Mouse (Mus musculus): Measurements from ENCODE around the gene Ubtf. TPM values are rescaled to one million over a fixed set of nuclear protein-coding genes. Genes with fewer than 3 reads are reported as not detected.

Gene Ubtf
- polyA plus RNA-seq, 1 experiment, result 80.5 TPM

GRCm38 (mm10) chr11:102329518-102329917, 10.0 kb upstream of the Ubtf start:
- DNase-seq (ENCODE audit: low read depth), result no peak
- no peak for TF ChIP-seq CTCF (IDR thresholded peaks at IDR 0.05; ENCODE audit: borderline replicate concordance, extremely low read depth, insufficient read depth, insufficient read length)

GRCm38 (mm10) chr11:102327839-102328238, 8.3 kb upstream of the Ubtf start:
- no peak for DNase-seq (ENCODE audit: low read depth)

GRCm38 (mm10) chr11:102327250-102327649, 7.7 kb upstream of the Ubtf start:
- DNase-seq (ENCODE audit: low read depth), result no peak
- TF ChIP-seq POLR2A (IDR thresholded peaks at IDR 0.05; ENCODE audit: borderline replicate concordance, extremely low read depth, insufficient read depth, insufficient read length, poor library complexity, severe bottlenecking) (no peak), CTCF (IDR thresholded peaks at IDR 0.05; ENCODE audit: borderline replicate concordance, extremely low read depth, insufficient read depth, insufficient read length) (no peak)

More at GRCm38 (mm10) chr11:102327839-102328238, 8.3 kb upstream of the Ubtf start:
- no peak for TF ChIP-seq CTCF (IDR thresholded peaks at IDR 0.05; ENCODE audit: borderline replicate concordance, extremely low read depth, insufficient read depth, insufficient read length)
- TF ChIP-seq POLR2A (IDR thresholded peaks at IDR 0.05; ENCODE audit: borderline replicate concordance, extremely low read depth, insufficient read depth, insufficient read length, poor library complexity, severe bottlenecking), result no peak

GRCm38 (mm10) chr11:102323516-102323915, 4.0 kb upstream of the Ubtf start:
- DNase-seq (ENCODE audit: low read depth), result no peak

GRCm38 (mm10) chr11:102321931-102322330, 2.4 kb upstream of the Ubtf start:
- TF ChIP-seq POLR2A (IDR thresholded peaks at IDR 0.05; ENCODE audit: borderline replicate concordance, extremely low read depth, insufficient read depth, insufficient read length, poor library complexity, severe bottlenecking), result no peak
- no peak for TF ChIP-seq CTCF (IDR thresholded peaks at IDR 0.05; ENCODE audit: borderline replicate concordance, extremely low read depth, insufficient read depth, insufficient read length)

More at GRCm38 (mm10) chr11:102323516-102323915, 4.0 kb upstream of the Ubtf start:
- TF ChIP-seq POLR2A (IDR thresholded peaks at IDR 0.05; ENCODE audit: borderline replicate concordance, extremely low read depth, insufficient read depth, insufficient read length, poor library complexity, severe bottlenecking) (no peak), CTCF (IDR thresholded peaks at IDR 0.05; ENCODE audit: borderline replicate concordance, extremely low read depth, insufficient read depth, insufficient read length) (no peak)

GRCm38 (mm10) chr11:102320686-102321005, 1.1 kb upstream of the Ubtf start:
- TF ChIP-seq POLR2A (IDR thresholded peaks at IDR 0.05; ENCODE audit: borderline replicate concordance, extremely low read depth, insufficient read depth, insufficient read length, poor library complexity, severe bottlenecking) (no peak), CTCF (IDR thresholded peaks at IDR 0.05; ENCODE audit: borderline replicate concordance, extremely low read depth, insufficient read depth, insufficient read length) (peak; percentile 12; the same call in 1 of the 2 replicates)
- DNase-seq (ENCODE audit: low read depth), result peak; percentile 90

More at GRCm38 (mm10) chr11:102321931-102322330, 2.4 kb upstream of the Ubtf start:
- no peak for DNase-seq (ENCODE audit: low read depth)

- peak; percentile 98 for DNase-seq (ENCODE audit: low read depth)
- TF ChIP-seq POLR2A (IDR thresholded peaks at IDR 0.05; ENCODE audit: borderline replicate concordance, extremely low read depth, insufficient read depth, insufficient read length, poor library complexity, severe bottlenecking) (peak; percentile 52; the same call in 1 of the 2 replicates), CTCF (IDR thresholded peaks at IDR 0.05; ENCODE audit: borderline replicate concordance, extremely low read depth, insufficient read depth, insufficient read length) (no peak)
Observed at GRCm38 (mm10) chr11:102319941-102320685, 571 bp upstream of the Ubtf start.

- DNase-seq (ENCODE audit: low read depth), result peak; percentile 79
- TF ChIP-seq CTCF (IDR thresholded peaks at IDR 0.05; ENCODE audit: borderline replicate concordance, extremely low read depth, insufficient read depth, insufficient read length) (no peak), POLR2A (IDR thresholded peaks at IDR 0.05; ENCODE audit: borderline replicate concordance, extremely low read depth, insufficient read depth, insufficient read length, poor library complexity, severe bottlenecking) (peak; percentile 50; the same call in 1 of the 2 replicates)
Observed at GRCm38 (mm10) chr11:102318576-102319409, 749 bp downstream of the Ubtf start.

- TF ChIP-seq CTCF (IDR thresholded peaks at IDR 0.05; ENCODE audit: borderline replicate concordance, extremely low read depth, insufficient read depth, insufficient read length) (no peak), POLR2A (IDR thresholded peaks at IDR 0.05; ENCODE audit: borderline replicate concordance, extremely low read depth, insufficient read depth, insufficient read length, poor library complexity, severe bottlenecking) (peak; percentile 66; the same call in 1 of the 2 replicates)
- peak; percentile 91 for DNase-seq (ENCODE audit: low read depth)
Observed at GRCm38 (mm10) chr11:102317901-102318575, 1.5 kb downstream of the Ubtf start.

GRCm38 (mm10) chr11:102317298-102317900, 2.1 kb downstream of the Ubtf start:
- DNase-seq (ENCODE audit: low read depth), result peak; percentile 45
- 0 out of 2 replicates have a peak, but pooled peaks have one; percentile 3 for TF ChIP-seq POLR2A (IDR thresholded peaks at IDR 0.05; ENCODE audit: borderline replicate concordance, extremely low read depth, insufficient read depth, insufficient read length, poor library complexity, severe bottlenecking)
- TF ChIP-seq CTCF (IDR thresholded peaks at IDR 0.05; ENCODE audit: borderline replicate concordance, extremely low read depth, insufficient read depth, insufficient read length), result peak; percentile 45; the same call in 1 of the 2 replicates

Measured in brain, embryonic 14.5 days (tissue).